Mouse (Mus musculus): Measurements from ENCODE around the gene Ppfibp1. TPM values are rescaled to one million over a fixed set of nuclear protein-coding genes. Genes with fewer than 3 reads are reported as not detected.

The Ppfibp1 gene
- polyA plus RNA-seq, 1 experiment = 5.0 TPM

DNA sequence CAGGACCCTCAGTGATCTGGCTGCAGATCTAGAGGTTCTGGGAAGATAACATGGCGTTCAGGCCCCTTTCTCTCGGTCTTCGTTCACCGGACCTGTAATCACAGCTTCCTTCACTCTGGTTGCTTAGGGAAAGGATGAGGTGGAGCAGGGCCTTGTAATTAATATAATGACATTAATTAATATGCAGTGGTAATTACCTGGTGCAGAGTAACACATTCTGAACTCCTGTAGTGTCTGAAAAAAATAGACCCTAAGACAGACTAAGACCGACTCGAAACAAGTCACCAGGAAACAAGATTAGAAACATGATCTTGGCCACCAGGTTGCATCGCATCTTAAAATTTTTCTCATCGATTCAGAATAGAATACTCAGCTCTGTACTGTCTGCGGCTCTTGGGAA lies 8.4 kb upstream of the Ppfibp1 start:
- DNase-seq (ENCODE audit: low read depth, low spot score) = no peak
- WGBS = 94% methylated on average over 9 of the region's 9 CpGs

GRCm38 (mm10) chr6:146880296-146880695 lies 8.0 kb upstream of the Ppfibp1 start:
- no peak for DNase-seq (ENCODE audit: low read depth, low spot score)

DNA sequence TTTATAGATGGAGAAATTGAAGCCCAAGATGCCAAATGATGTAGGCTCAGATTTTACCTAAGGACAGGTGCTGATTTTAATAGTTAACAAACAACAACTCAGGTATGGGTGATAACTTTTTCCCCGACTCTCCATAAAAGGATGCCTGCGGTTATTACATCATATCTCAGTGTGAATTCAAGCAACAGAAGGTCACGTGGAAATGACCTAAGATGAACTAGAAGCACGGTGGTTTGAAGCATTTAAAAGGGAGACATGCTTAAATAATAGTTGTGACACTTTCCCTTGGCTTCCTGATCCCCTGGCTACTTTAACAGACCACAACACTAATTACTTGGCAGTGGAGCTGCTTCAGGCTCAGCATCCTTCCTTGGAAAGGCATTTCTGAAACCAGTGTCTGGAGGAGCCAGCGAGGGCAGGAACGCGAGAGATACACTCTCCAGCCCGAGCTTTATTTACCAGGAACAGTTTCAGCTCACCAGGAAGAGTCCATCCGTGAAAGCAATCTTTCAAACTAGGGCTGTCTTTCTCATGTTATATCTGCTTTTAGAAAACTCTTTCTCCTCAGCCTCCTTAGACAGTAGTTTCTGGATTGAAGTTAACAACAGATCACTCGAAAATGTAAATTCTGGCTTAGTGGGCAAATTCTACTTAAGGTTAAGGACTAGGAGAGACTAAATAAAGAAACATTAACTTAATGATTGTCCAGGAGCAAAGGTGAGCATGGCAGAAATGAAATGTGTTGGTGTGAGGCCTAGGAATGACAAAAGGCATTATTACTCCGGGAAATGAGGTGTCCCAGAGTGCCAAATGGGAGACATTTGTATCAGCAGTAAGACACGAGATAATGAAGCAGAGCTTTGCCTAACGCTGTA lies 6.2 kb upstream of the Ppfibp1 start:
- DNase-seq (ENCODE audit: low read depth, low spot score) = no peak
- 41% methylated on average over 13 of the region's 13 CpGs for WGBS

More at GRCm38 (mm10) chr6:146880296-146880695, 8.0 kb upstream of the Ppfibp1 start:
- 84% methylated on average over 4 of the region's 4 CpGs for WGBS

GRCm38 (mm10) chr6:146883426-146883825 lies 4.9 kb upstream of the Ppfibp1 start:
- 70% methylated on average over 2 of the region's 2 CpGs for WGBS
- no peak for DNase-seq (ENCODE audit: low read depth, low spot score)

DNA sequence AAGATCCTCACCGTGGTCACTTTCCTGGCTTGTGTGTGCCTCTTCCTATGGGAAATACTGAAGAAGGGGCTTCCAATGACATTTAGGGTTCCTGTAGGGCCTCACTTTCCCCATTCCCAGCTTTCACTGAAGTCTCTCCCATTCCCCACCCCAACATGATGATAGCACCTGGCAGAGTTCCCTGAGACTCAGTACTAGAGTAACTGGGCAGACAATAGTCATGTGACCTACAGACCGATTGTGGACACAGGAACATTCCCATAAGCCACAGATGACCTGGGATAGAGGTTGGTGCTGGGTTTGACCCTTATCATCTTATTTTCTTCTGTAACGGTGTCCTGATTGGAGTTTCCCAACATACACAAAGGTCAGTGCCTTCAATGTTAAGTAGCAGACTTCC lies 4.1 kb upstream of the Ppfibp1 start:
- 78% methylated on average over 3 of the region's 3 CpGs for WGBS
- DNase-seq (ENCODE audit: low read depth, low spot score) = no peak

GRCm38 (mm10) chr6:146884851-146885250 lies 3.4 kb upstream of the Ppfibp1 start:
- WGBS = 49% methylated on average over 4 of the region's 4 CpGs
- no peak for DNase-seq (ENCODE audit: low read depth, low spot score)

GRCm38 (mm10) chr6:146888660-146889490 lies 588 bp downstream of the Ppfibp1 start:
- DNase-seq (ENCODE audit: low read depth, low spot score) = no peak
- WGBS = 9% methylated on average over 26 of the region's 26 CpGs

DNA sequence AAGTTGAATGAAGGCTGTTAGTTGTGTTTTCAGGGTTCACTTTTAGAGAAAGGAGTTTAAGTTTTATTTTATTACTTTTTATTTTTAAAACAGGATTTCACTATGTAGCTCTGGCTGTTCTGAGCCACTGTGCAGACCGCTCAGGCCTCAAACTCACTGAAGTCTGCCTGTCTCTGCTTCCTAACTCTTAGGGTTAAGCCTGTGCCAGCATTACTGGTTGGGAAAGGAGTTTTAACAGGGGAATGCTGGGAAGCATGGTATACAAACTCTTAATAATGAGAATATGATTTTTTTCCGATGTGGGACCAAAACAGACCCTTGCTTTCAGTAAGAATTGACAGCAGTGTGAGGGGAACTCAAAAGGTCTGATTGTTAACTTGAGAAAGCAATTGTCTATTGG lies 1.9 kb downstream of the Ppfibp1 start:
- WGBS = 68% methylated on average over 2 of the region's 2 CpGs
- no peak for DNase-seq (ENCODE audit: low read depth, low spot score)

- DNase-seq (ENCODE audit: low read depth, low spot score) = no peak
Measured at GRCm38 (mm10) chr6:146890633-146891032, 2.3 kb downstream of the Ppfibp1 start.

- no peak for DNase-seq (ENCODE audit: low read depth, low spot score)
- 52% methylated on average over 2 of the region's 2 CpGs for WGBS
Measured at GRCm38 (mm10) chr6:146893890-146894289, 5.6 kb downstream of the Ppfibp1 start.

DNA sequence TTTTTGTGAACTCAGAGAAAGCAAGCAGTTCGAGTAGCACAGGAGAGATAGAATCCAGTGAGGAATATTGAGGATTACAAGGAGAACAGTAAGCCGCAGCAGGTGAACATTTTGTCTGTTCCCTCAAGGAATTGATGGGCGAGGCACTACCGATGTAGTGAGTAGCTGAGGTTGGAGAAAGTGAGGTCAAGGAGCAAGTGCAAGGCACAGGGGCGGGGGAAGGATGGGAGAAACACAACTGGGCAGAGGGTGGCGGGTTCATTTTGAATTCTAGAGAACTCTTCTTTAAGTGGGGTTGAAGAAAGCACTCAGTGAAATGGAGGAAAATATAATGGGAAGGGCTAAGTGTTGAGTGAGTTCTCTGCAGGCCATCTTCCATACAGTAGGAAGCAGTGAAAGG lies 10.4 kb downstream of the Ppfibp1 start:
- DNase-seq (ENCODE audit: low read depth, low spot score) = no peak
- WGBS = 74% methylated on average over 6 of the region's 6 CpGs

DNA sequence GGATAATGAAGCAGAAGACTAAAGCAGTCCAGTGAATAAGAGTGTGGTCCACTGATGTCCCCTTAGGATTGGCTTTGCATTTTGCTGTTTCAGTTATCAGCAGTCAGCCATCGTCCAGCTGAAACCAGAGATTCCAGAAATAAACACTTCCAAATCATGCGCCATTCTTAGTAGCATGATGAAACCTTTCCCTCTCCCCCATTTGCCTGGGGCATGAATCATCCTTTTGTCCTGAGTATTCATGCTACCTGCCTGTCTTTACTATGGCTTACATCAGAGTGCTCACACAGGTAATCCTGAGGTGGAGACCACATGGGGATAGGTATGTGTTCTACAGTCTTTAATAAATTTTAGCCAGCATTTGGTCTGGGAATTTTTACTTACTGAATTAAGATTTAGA lies 11.4 kb downstream of the Ppfibp1 start:
- 66% methylated on average over 2 of the region's 2 CpGs for WGBS

GRCm38 (mm10) chr6:146901929-146902328 lies 13.6 kb downstream of the Ppfibp1 start:
- 94% methylated on average over 4 of the region's 4 CpGs for WGBS
- DNase-seq (ENCODE audit: low read depth, low spot score) = no peak

More for the DNA sequence above, 11.4 kb downstream of the Ppfibp1 start:
- DNase-seq (ENCODE audit: low read depth, low spot score) = no peak

GRCm38 (mm10) chr6:146903632-146904031 lies 15.3 kb downstream of the Ppfibp1 start:
- 85% methylated on average over 2 of the region's 2 CpGs for WGBS
- no peak for DNase-seq (ENCODE audit: low read depth, low spot score)

DNA sequence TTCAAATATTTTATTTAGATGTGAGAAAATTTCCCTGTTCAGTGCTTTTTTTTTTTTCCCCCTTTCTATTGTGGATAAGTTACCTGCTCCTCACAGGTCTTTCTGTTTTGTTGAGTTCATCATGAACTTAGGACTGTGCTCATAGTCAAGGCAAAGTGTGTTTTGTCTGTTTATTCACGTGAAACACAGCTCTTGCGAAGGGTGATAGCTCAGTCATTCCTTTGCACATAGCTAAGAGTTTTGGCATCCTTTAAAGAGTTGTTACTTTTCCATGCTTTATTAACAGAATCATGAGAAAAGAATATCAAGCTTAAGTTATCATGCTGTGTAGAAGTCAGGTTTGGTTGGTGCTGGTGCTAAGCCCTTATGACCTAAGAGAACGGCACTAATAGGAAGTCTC lies 16.4 kb downstream of the Ppfibp1 start:
- no peak for DNase-seq (ENCODE audit: low read depth, low spot score)
- 73% methylated on average over 3 of the region's 3 CpGs for WGBS

- 77% methylated on average over 3 of the region's 3 CpGs for WGBS
- DNase-seq (ENCODE audit: low read depth, low spot score) = no peak
Measured at GRCm38 (mm10) chr6:146906000-146906786, 17.9 kb downstream of the Ppfibp1 start.

GRCm38 (mm10) chr6:146907061-146907794 lies 18.9 kb downstream of the Ppfibp1 start:
- no peak for DNase-seq (ENCODE audit: low read depth, low spot score)
- WGBS = 67% methylated on average over 5 of the region's 5 CpGs

- no peak for DNase-seq (ENCODE audit: low read depth, low spot score)
- WGBS = 96% methylated on average over 1 of the region's 1 CpGs
Measured at GRCm38 (mm10) chr6:146907795-146908190, 19.5 kb downstream of the Ppfibp1 start.

- 62% methylated on average over 2 of the region's 2 CpGs for WGBS
- DNase-seq (ENCODE audit: low read depth, low spot score) = no peak
Measured at GRCm38 (mm10) chr6:146908801-146909200, 20.5 kb downstream of the Ppfibp1 start.

All from large intestine, adult 2 months (tissue).